Mouse (Mus musculus) c-Kit-negative CD71-positive TER-119-positive erythroid progenitor cells, embryonic 14.5 days (primary cell): ENCODE results near the gene Fam216b.

ENCODE experiments used
- DNase-seq: peaks from one replicate; pipeline ENCODE4 v3.0.0-alpha.2; 2013; ENCODE audit warnings: low read depth, low spot score

The Fam216b gene

DNA sequence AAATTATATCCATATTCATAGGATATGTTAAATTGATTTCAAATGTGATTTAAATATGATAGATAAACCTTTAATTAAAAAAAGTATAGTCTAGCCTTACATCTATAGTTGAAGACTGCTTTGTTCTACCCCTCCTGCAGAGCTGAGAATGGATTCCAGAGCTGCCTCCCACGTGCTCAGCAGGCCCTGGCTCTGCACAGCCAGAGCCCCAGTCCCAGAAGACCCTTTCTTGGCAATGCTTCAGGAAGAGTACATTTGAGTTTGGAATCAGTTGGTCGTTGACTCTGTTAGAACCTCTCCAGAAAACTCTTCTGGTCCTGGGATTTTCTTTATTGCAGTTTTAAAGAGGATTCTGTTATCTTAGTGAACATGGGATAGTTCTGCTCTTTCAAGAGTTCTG, 45.7 kb downstream of the Fam216b start:
- DNase-seq = no peak

DNA sequence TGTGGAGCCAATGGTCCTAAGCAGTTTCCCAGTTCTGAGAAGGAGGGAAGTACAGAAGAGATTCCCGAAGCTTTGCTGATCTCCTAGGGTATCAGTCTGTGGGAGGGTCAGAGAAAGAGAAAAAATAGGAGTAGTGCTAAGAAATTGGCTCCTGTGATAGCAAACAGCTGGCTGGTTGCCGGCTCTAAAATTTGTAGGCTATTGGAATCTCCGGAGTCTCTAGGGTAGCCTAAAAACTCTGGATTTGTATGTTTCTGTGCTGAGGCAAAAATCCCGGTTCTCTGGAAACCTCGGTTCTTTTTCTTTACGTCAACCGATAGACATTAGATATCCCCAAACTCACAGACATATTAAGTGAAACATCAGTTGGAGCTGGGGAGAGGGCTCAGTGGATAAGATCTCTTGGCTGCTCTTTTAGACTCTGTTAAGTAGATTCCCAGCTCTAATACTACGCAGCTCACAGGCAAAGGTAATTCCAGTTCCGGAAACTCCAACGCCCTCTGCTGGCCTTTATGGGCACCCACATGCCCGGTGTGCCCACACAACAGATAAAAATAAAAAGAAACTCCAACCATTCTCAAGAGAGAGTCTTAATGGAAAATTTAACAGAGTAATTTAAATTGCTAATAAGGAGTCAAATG, 46.8 kb downstream of the Fam216b start:
- no peak for DNase-seq

DNA sequence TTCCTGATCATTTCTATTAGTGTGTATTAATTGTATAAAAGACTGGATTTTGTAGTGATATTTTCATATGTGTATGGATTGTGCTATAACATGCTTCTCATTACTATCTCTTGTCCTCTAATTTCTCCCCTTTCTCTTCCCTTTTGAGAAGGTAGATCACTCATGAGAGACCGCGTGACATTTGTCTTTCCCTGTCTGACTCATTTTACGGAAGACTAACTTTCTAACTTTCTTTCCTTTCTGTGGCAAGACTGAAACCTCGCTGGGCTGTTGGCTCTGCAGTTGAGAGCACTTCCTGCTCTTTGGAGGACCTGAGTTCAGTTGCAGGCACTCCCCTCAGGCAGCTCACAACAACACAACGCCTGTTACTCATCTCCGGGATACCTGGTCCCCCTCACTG, 48.2 kb downstream of the Fam216b start:
- no peak for DNase-seq

DNA sequence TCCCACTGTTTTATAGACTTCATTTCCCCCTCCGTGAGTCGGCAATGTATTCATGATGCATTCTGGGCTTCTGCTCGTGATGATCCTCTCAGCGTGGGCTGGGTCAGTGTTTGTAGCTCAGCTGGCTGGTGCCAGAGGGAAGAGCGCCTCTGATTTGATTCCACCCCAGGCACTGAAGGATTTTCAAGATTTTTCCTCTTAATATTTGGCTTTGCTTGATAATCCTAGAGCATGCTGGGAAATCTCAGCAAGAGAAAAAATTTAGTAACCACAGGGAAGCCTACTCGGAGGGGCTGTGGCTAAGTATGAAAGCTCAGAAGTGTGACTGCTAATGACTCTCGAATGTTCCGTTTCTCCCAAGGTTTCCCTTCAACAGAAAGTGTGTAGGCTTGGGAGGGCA, 49.9 kb downstream of the Fam216b start:
- no peak for DNase-seq
